Mouse (Mus musculus) hindbrain, embryonic 15.5 days (tissue): Measurements from ENCODE around the gene Gm42742. TPM values are rescaled to one million over a fixed set of nuclear protein-coding genes. Genes with fewer than 3 reads are reported as not detected.

Experiments used
- ATAC-seq: fragments of 200-750 bp; cut with Nextera tagmentation; 2 replicates; pipeline ENCODE4 v1.8.0; 2017; ENCODE audit warnings: low read depth, moderate number of reproducible peaks, moderate TSS enrichment; ENCODE audit not compliant: low FRiP score
- H3K27ac ChIP-seq: fragments of 300-500 bp; sonication (generic); replicated peaks from 2 replicates; pipeline ENCODE4 v1.5.1; 2015; ENCODE audit warnings: mild to moderate bottlenecking, inconsistent platforms
- H3K27me3 ChIP-seq: fragments of 300-500 bp; sonication (generic); 2 replicates; pipeline ENCODE4 v1.6.1; 2015; ENCODE audit warnings: control low read depth, inconsistent platforms
- H3K36me3 ChIP-seq: fragments of 300-500 bp; sonication (generic); 2 replicates; pipeline ENCODE4 v1.6.1; 2015; ENCODE audit warnings: control low read depth, inconsistent platforms
- H3K4me1 ChIP-seq: fragments of 300-500 bp; sonication (generic); replicated peaks from 2 replicates; pipeline ENCODE4 v1.6.1; 2015; ENCODE audit warnings: control low read depth, inconsistent platforms
- H3K4me2 ChIP-seq: fragments of 300-500 bp; sonication (generic); 2 replicates; pipeline ENCODE4 v1.6.1; 2015; ENCODE audit warnings: moderate library complexity, mild to moderate bottlenecking, inconsistent platforms
- H3K4me3 ChIP-seq: fragments of 300-500 bp; sonication (generic); 2 replicates; pipeline ENCODE4 v1.5.1; 2015; ENCODE audit warnings: mild to moderate bottlenecking, inconsistent platforms
- H3K9ac ChIP-seq: fragments of 300-500 bp; sonication (generic); 2 replicates; pipeline ENCODE4 v1.6.1; 2015; ENCODE audit warnings: inconsistent platforms
- H3K9me3 ChIP-seq: fragments of 300-500 bp; sonication (generic); 2 replicates; pipeline ENCODE4 v1.6.1; 2016; ENCODE audit warnings: control low read depth, inconsistent platforms
- WGBS: fragments of 180-500 bp; shearing (Covaris S2); methylation state at CpG from one replicate; pipeline ENCODE4 v1.1.7; 2015; 5-methylcytosine and 5-hydroxymethylcytosine counted together
- polyA plus RNA-seq: library from polyadenylated mRNA; unstranded; fragments of >200 nt; fragmentation: Nextera tagmentation; extraction: Ambion mirVana; gene quantifications from 2 replicates; pipeline ENCODE4 v1.2.1, GENCODE M21; 2015

Gene Gm42742
- polyA plus RNA-seq = 63.3 and 77.5 TPM in 2 replicates

GRCm38 (mm10) chr7:127020901-127021562 is at the start of gene Gm42742, which contains the start of gene Prrt2:
Gene Gm42742 (minus strand): TSS chr7:127021097.
Gene Prrt2 (minus strand): TSS chr7:127021211.
- no peaks in the 10 kb centered on the region for H3K27me3 ChIP-seq
- H3K27ac ChIP-seq = peak within 1 kb of the TSS; percentile 81
- WGBS = 1% methylated on average over 37 of the region's 37 CpGs
- peaks cover 78% of the 10 kb centered on the region for H3K4me1 ChIP-seq
- H3K36me3 ChIP-seq = peaks cover 14% of the 10 kb centered on the region
- H3K9ac ChIP-seq = peak within 1 kb of the TSS; percentile 74
- peak; percentile 21; the same call in 1 of the 2 replicates for ATAC-seq
- H3K4me2 ChIP-seq = peak within 1 kb of the TSS; percentile 84
- H3K4me3 ChIP-seq = peak within 1 kb of the TSS; percentile 44
- no peaks in the 10 kb centered on the region for H3K9me3 ChIP-seq

- no peaks in the 10 kb centered on the region for H3K9me3 ChIP-seq
- H3K4me2 ChIP-seq = no peak overlapping the region
- H3K27ac ChIP-seq = no peak overlapping the region
- no peaks in the 10 kb centered on the region for H3K36me3 ChIP-seq
- H3K9ac ChIP-seq = no peak overlapping the region
- no peaks in the 10 kb centered on the region for H3K27me3 ChIP-seq
- H3K4me3 ChIP-seq = no peak overlapping the region
- ATAC-seq = no peak
- no peaks in the 10 kb centered on the region for H3K4me1 ChIP-seq
- 80% methylated on average over 4 of the region's 4 CpGs for WGBS
These were observed 45.4 kb upstream of the Gm42742 start for GRCm38 (mm10) chr7:127066317-127066716.

- Histone ChIP-seq H3K4me2 (no peak overlapping the region), H3K9ac (no peak overlapping the region), H3K36me3 (no peaks in the 10 kb centered on the region), H3K27me3 (no peaks in the 10 kb centered on the region), H3K9me3 (no peaks in the 10 kb centered on the region), H3K4me3 (no peak overlapping the region), H3K4me1 (no peaks in the 10 kb centered on the region), H3K27ac (no peak overlapping the region)
- ATAC-seq = no peak
- 87% methylated on average over 6 of the region's 6 CpGs for WGBS
These were observed 44.6 kb upstream of the Gm42742 start for GRCm38 (mm10) chr7:127065538-127065937.

- 66% methylated on average over 5 of the region's 5 CpGs for WGBS
- H3K36me3 ChIP-seq = no peaks in the 10 kb centered on the region
- no peak overlapping the region for H3K27ac ChIP-seq
- no peaks in the 10 kb centered on the region for H3K9me3 ChIP-seq
- H3K4me3 ChIP-seq = no peak overlapping the region
- H3K27me3 ChIP-seq = no peaks in the 10 kb centered on the region
- no peaks in the 10 kb centered on the region for H3K4me1 ChIP-seq
- no peak overlapping the region for H3K9ac ChIP-seq
- no peak for ATAC-seq
- no peak overlapping the region for H3K4me2 ChIP-seq
These were observed 34.2 kb upstream of the Gm42742 start for GRCm38 (mm10) chr7:127055026-127055585.

DNA sequence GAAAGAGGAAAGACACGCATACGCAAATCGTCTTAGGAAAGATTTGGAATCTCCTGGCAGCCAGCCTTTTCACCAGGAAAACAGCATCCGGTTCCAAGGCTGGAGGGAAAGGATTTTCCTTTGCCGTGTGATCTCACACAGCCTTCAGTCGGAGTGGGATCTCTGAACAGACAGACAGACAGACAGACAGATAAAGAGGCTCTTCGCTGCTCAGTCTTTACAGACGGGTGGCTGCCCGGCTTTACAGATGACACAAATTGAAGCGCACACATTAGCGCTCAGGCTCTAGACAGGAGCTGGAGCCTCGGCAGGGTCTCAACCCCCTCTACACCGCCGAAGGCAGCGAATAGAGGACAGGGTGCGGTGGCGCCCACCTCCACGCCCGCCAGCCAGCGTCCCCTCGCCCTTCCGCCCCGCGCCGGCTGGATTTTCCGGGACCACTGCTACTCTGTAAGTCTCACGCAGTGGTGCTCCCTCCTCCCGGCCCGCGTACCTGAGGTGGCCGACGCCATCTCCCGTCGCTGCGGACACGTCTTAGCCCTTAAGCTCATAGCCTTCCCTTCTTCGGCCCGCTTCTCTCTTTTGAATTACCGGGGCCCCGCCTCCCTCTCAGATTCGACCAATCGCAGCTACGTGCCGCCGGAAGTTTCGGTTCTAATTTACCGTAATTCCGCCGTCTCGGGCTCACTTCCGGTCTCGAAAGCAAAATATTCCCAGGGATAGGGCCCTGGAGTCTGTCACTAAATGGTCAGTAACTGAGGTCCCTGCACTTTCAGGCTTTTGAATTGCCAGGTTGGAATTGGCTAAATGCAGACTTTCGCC is 21.2 kb upstream of the Gm42742 start, which contains the start of gene Kif22:
Gene Kif22, minus strand, starts transcription at position 621 of the 822 bp plus-strand sequence.
- under 1% methylated on average over 53 of the region's 53 CpGs for WGBS
- peak within 1 kb of the TSS; percentile 61 for H3K9ac ChIP-seq
- H3K27me3 ChIP-seq = no peaks in the 10 kb centered on the region
- H3K4me2 ChIP-seq = peak within 1 kb of the TSS; percentile 97
- peak within 1 kb of the TSS; percentile 69 for H3K27ac ChIP-seq
- peak within 1 kb of the TSS; percentile 60 for H3K4me3 ChIP-seq
- ATAC-seq = peak; percentile 90
- no peaks in the 10 kb centered on the region for H3K9me3 ChIP-seq
- peaks cover 8% of the 10 kb centered on the region for H3K4me1 ChIP-seq
- H3K36me3 ChIP-seq = no peaks in the 10 kb centered on the region

- no peak overlapping the region for H3K4me2 ChIP-seq
- H3K9ac ChIP-seq = no peak overlapping the region
- no peaks in the 10 kb centered on the region for H3K36me3 ChIP-seq
- no peak overlapping the region for H3K4me3 ChIP-seq
- H3K27ac ChIP-seq = no peak overlapping the region
- no peaks in the 10 kb centered on the region for H3K9me3 ChIP-seq
- no peak for ATAC-seq
- H3K27me3 ChIP-seq = no peaks in the 10 kb centered on the region
- H3K4me1 ChIP-seq = peaks cover 12% of the 10 kb centered on the region
- WGBS = 93% methylated on average over 1 of the region's 1 CpGs
These were observed 10.3 kb upstream of the Gm42742 start for GRCm38 (mm10) chr7:127031244-127031643.

DNA sequence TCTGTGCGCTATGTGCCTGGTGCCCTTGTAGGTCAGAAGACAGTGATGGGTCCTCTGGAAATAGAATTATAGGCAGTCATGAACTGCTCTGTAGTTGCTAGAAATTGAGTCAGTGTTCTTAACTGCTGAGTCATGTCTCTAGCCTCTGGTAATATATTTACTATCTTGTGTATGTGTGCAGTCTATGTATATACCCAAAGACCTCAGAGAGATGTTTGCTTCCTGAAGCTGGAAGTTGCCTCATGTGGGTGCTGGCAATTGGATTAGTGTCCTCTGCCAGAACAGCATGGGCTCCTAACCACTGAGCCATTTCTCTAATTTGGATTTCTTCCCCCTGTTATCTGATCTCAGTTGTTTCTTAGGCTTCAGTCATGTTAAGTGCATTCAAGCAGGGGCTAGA is 9.3 kb upstream of the Gm42742 start:
- Histone ChIP-seq H3K4me2 (no peak overlapping the region), H3K27me3 (no peaks in the 10 kb centered on the region), H3K4me3 (no peak overlapping the region), H3K36me3 (no peaks in the 10 kb centered on the region), H3K9ac (no peak overlapping the region), H3K27ac (no peak overlapping the region), H3K9me3 (no peaks in the 10 kb centered on the region), H3K4me1 (peaks cover 12% of the 10 kb centered on the region)
- WGBS = 98% methylated on average over 1 of the region's 1 CpGs
- no peak for ATAC-seq

GRCm38 (mm10) chr7:127027885-127028284 is 7.0 kb upstream of the Gm42742 start:
- Histone ChIP-seq H3K4me3 (peak overlapping the region; percentile 74), H3K4me2 (peak overlapping the region; percentile 89), H3K27ac (peak overlapping the region; percentile 98), H3K36me3 (peaks cover 7% of the 10 kb centered on the region; the same call in 1 of the 2 replicates), H3K27me3 (no peaks in the 10 kb centered on the region), H3K9me3 (no peaks in the 10 kb centered on the region), H3K4me1 (peaks cover 34% of the 10 kb centered on the region), H3K9ac (peak overlapping the region; percentile 41)
- ATAC-seq = peak; percentile 0; the same call in 1 of the 2 replicates
- WGBS = 56% methylated on average over 8 of the region's 8 CpGs

GRCm38 (mm10) chr7:127026984-127027726 is 6.3 kb upstream of the Gm42742 start, which contains the start of gene Maz:
Gene Maz (minus strand): TSS chr7:127027037.
- ATAC-seq = peak; percentile 94
- H3K4me3 ChIP-seq = peak within 1 kb of the TSS; percentile 74
- peak within 1 kb of the TSS; percentile 89 for H3K9ac ChIP-seq
- H3K36me3 ChIP-seq = peaks cover 14% of the 10 kb centered on the region
- no peaks in the 10 kb centered on the region for H3K9me3 ChIP-seq
- peak within 1 kb of the TSS; percentile 89 for H3K4me2 ChIP-seq
- WGBS = under 1% methylated on average over 35 of the region's 63 CpGs
- H3K4me1 ChIP-seq = peaks cover 41% of the 10 kb centered on the region
- H3K27me3 ChIP-seq = no peaks in the 10 kb centered on the region
- peak within 1 kb of the TSS; percentile 98 for H3K27ac ChIP-seq

DNA sequence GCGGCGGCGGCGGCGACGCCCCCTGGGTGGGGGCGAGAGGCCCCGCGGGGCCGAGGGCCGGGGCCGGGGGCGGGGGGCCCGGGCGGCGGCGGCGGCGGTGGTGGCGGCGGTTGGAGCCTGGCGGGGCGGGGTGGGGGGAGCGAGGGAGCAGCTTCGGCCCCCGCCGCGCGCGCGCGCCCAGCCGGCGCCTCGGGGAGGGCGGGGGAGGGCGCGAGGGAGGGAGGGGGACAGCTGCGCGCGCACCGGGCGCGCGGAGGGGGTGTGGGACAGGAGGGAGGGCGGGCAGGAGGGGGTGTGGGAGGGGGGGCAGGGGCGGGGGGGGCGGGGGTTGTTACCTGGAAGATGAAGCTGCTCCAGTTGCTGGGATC is 5.7 kb upstream of the Gm42742 start:
- Histone ChIP-seq H3K4me1 (peaks cover 47% of the 10 kb centered on the region), H3K36me3 (peaks cover 14% of the 10 kb centered on the region), H3K4me3 (peak overlapping the region; percentile 74), H3K4me2 (peak overlapping the region; percentile 89), H3K9me3 (no peaks in the 10 kb centered on the region), H3K27me3 (no peaks in the 10 kb centered on the region), H3K9ac (peak overlapping the region; percentile 89), H3K27ac (peak overlapping the region; percentile 98)
- no peak for ATAC-seq
- WGBS = no CpG with 5 or more reads among the region's 48 CpGs

- H3K27ac ChIP-seq = peak overlapping the region; percentile 98
- peak; percentile 4; the same call in 1 of the 2 replicates for ATAC-seq
- WGBS = 1% methylated on average over 23 of the region's 48 CpGs
These were observed 5.3 kb upstream of the Gm42742 start for GRCm38 (mm10) chr7:127026161-127026600.

More at GRCm38 (mm10) chr7:127026161-127026600, 5.3 kb upstream of the Gm42742 start:
- Histone ChIP-seq H3K4me3 (peak overlapping the region; percentile 74), H3K4me2 (peak overlapping the region; percentile 89), H3K4me1 (peaks cover 51% of the 10 kb centered on the region), H3K27me3 (no peaks in the 10 kb centered on the region), H3K9ac (peak overlapping the region; percentile 89), H3K36me3 (peaks cover 14% of the 10 kb centered on the region), H3K9me3 (no peaks in the 10 kb centered on the region)
